ENCODE assay signal across 8 mouse cellular contexts in genomic region chr1:176814591-176815062, GRCm38 (mm10). TPM values are rescaled to one million over a fixed set of nuclear protein-coding genes. Genes with fewer than 3 reads are reported as not detected.
A peak's percentile ranks its signal among the peaks of the same experiment; 100 is the strongest.
DNase-seq lines count a peak whose midpoint lies in the region; ATAC-seq and TF ChIP-seq lines count a peak whose summit lies in the region.

Sdccag8 (plus strand) TSS chr1:176814660.

- H3K36me3 ChIP-seq in forebrain, embryonic 14.5 days (ENCODE audit: control insufficient read depth, insufficient read depth, low read length) = no peaks in the 10 kb centered on the region

- under 1% methylated on average over 25 of the region's 25 CpGs for WGBS in forebrain, embryonic 14.5 days
- under 1% methylated on average over 25 of the region's 25 CpGs for WGBS in lung, adult 2 months

- peaks cover 14% of the 10 kb centered on the region for H3K4me1 ChIP-seq in forebrain, embryonic 14.5 days (ENCODE audit: control insufficient read depth, insufficient read depth, low read length)
- H3K4me1 ChIP-seq in lung, adult 2 months (ENCODE audit: control insufficient read depth, insufficient read depth, low read length) = peaks cover 5% of the 10 kb centered on the region

- ATAC-seq in forebrain, embryonic 14.5 days = peak; percentile 95
- ATAC-seq in neutrophil, adult 5-6 weeks (ENCODE audit: extremely low read depth, insufficient number of reproducible peaks, low FRiP score, poor library complexity, severe bottlenecking) = peak; percentile 92

- no peaks in the 10 kb centered on the region for H3K27me3 ChIP-seq in forebrain, embryonic 14.5 days (replicated peaks; ENCODE audit: control insufficient read depth, insufficient read depth, low read length)

- H3K4me3 ChIP-seq in forebrain, embryonic 14.5 days (ENCODE audit: low read depth, low read length) = peak within 1 kb of the TSS; percentile 83
- peak within 1 kb of the TSS; percentile 91 for H3K4me3 ChIP-seq in lung, adult 2 months (replicated peaks; ENCODE audit: extremely low read depth, low read depth, low read length)

- peak; percentile 99 for DNase-seq in ES-CJ7 (ENCODE audit: low read depth, low spot score)
- DNase-seq in cerebellum, adult 11 months = peak; percentile 92
- peak; percentile 99 for DNase-seq in forebrain, embryonic 14.5 days (ENCODE audit: low spot score)
- DNase-seq in heart, postnatal 25 days (ENCODE audit: low spot score) = peak; percentile 94
- DNase-seq in layer of hippocampus, adult 18-20 months (ENCODE audit: low spot score in 2 of 2) = peak; percentile 96 to 97
- DNase-seq in lung, adult 2 months = peak; percentile 84
- DNase-seq in thymus, adult 18-20 months = peak; percentile 90 to 96

- peak within 1 kb of the TSS; percentile 98 for H3K9ac ChIP-seq in forebrain, embryonic 14.5 days (ENCODE audit: low read length)

- peak; percentile 84; the same call in 1 of the 2 replicates for TF ChIP-seq POLR2A in lung, adult 2 months (IDR thresholded peaks at IDR 0.05; ENCODE audit: borderline replicate concordance, extremely low read depth, low read depth, low read length)

- TF ChIP-seq CTCF in lung, adult 2 months (IDR thresholded peaks at IDR 0.05; ENCODE audit: insufficient read depth, low read length) = no peak

- peak within 1 kb of the TSS; percentile 100 for H3K27ac ChIP-seq in forebrain, embryonic 14.5 days (ENCODE audit: low read depth, low read length)

- intact Hi-C loops in heart, postnatal 25 days (cut with DNase I) = no loop called here

- peak within 1 kb of the TSS; percentile 81 for H3K4me2 ChIP-seq in forebrain, embryonic 14.5 days (ENCODE audit: low read length)

- no peaks in the 10 kb centered on the region for H3K9me3 ChIP-seq in forebrain, embryonic 14.5 days (replicated peaks; ENCODE audit: control insufficient read depth, low read length)

RNA-seq across cellular contexts. Expression of gene Sdccag8, which starts in this region (rescaled TPM):
- polyA plus RNA-seq in forebrain, embryonic 14.5 days (2014; fragmentation: Nextera tagmentation; extraction: Ambion mirVana) = 28.1 and 31.5 TPM in 2 replicates
- total RNA-seq in heart, postnatal 25 days (2021) = 1 to 10 TPM; 3.7 to 3.9 TPM
- 10 to 100 TPM; 16.3 to 16.9 TPM for total RNA-seq in layer of hippocampus, adult 18-20 months (2021)
- polyA plus RNA-seq in lung, adult 2 months (2012; rRNA removed) = 3.2 and 3.9 TPM in 2 replicates
- total RNA-seq in neutrophil, adult 5-6 weeks (2017) = 49.2 and 54.5 TPM in 2 replicates

Comparison
In these comparisons a context has a peak if more than half of its experiments do, and no peak if none do; other contexts are left out.
1. Peak in every context shown above with its lines: DNase-seq, ATAC-seq, H3K4me3 ChIP-seq and H3K27ac ChIP-seq.